Mouse (Mus musculus) CD8-positive naive resting alpha-beta T cell, adult 57 days (primary cell): ENCODE data around the gene Strn. TPM values are rescaled to one million over a fixed set of nuclear protein-coding genes. Genes with fewer than 3 reads are reported as not detected.

ENCODE experiments used
- total RNA-seq: library from RNA; stranded (reverse); gene quantifications from one replicate; pipeline ENCODE4 v1.2.4, GENCODE M21; 2023

Gene Strn
- total RNA-seq = 29.0 TPM

GRCm38 (mm10) chr17:78737096-78737495 is at the start of gene Strn:
Gene Strn, minus strand, starts transcription at chr17:78737196.

Other genes starting within 250 kb of the Strn start
- not detected for gene Vit, start 229.1 kb downstream of the Strn start, total RNA-seq
- gene Heatr5b, start 98.2 kb upstream of the Strn start, total RNA-seq = 32.7 TPM
- gene Gpatch11, start 98.4 kb upstream of the Strn start, total RNA-seq = 25.9 TPM
- gene Eif2ak2, start 145.4 kb upstream of the Strn start, total RNA-seq = 19.8 TPM
- gene Sult6b1, start 169.8 kb upstream of the Strn start, total RNA-seq = not detected
- 8.8 TPM for gene Cebpzos, start 179.3 kb upstream of the Strn start, total RNA-seq
- 94.3 TPM for gene Cebpz, start 199.9 kb upstream of the Strn start, total RNA-seq
- gene Ndufaf7, start 199.9 kb upstream of the Strn start, total RNA-seq = 22.4 TPM